Comparison of ENCODE assay signal across 15 mouse cellular contexts in genomic region chr8:88619513-88619912, GRCm38 (mm10). TPM values are rescaled to one million over a fixed set of nuclear protein-coding genes. Genes with fewer than 3 reads are reported as not detected.
DNase-seq lines count a peak whose midpoint lies in the region; ATAC-seq and TF ChIP-seq lines count a peak whose summit lies in the region.
"Had no signal": no experiment of that assay in that cellular context is flagged by ENCODE, and none has a peak within 500 bp of the region (broad histone marks: within the 10 kb centered on the region; RNA-seq: fewer than 3 reads in every experiment).

No protein-coding gene starts in this region.

- TF ChIP-seq POLR2A in small intestine, adult 2 months (IDR thresholded peaks at IDR 0.05; ENCODE audit: low read depth, low read length), result no peak

- no peak for ATAC-seq in forebrain, postnatal 0 days
- no peak for ATAC-seq in forebrain, embryonic 13.5 days
- no peak for ATAC-seq in liver, postnatal 0 days
- no peak for ATAC-seq in granulocyte monocyte progenitor cell, adult 5-6 weeks (replicated peaks; ENCODE audit: poor library complexity, severe bottlenecking)
- ATAC-seq: forebrain, embryonic 16.5 days; hindbrain, embryonic 16.5 days had no signal

- no peak for TF ChIP-seq EP300 in liver, postnatal 0 days (IDR thresholded peaks at IDR 0.05; ENCODE audit: low read depth)

- H3K4me1 ChIP-seq in forebrain, postnatal 0 days (ENCODE audit: insufficient read depth), result no peaks in the 10 kb centered on the region
- no peaks in the 10 kb centered on the region for H3K4me1 ChIP-seq in forebrain, embryonic 13.5 days
- H3K4me1 ChIP-seq in liver, postnatal 0 days (ENCODE audit: insufficient read depth), result no peaks in the 10 kb centered on the region
- no peaks in the 10 kb centered on the region for H3K4me1 ChIP-seq in small intestine, adult 2 months (ENCODE audit: control insufficient read depth, insufficient read depth, insufficient read length, low read length)
- H3K4me1 ChIP-seq: embryonic facial prominence, embryonic 12.5 days; heart, embryonic 10.5 days; midbrain, embryonic 12.5 days had no signal

- no peak overlapping the region for H3K9ac ChIP-seq in forebrain, postnatal 0 days
- no peak overlapping the region for H3K9ac ChIP-seq in forebrain, embryonic 13.5 days
- H3K9ac ChIP-seq in liver, postnatal 0 days (replicated peaks), result no peak overlapping the region
- H3K9ac ChIP-seq: embryonic facial prominence, embryonic 12.5 days; midbrain, embryonic 12.5 days had no signal

- H3K4me2 ChIP-seq in forebrain, postnatal 0 days (ENCODE audit: low read depth), result no peak overlapping the region
- H3K4me2 ChIP-seq in forebrain, embryonic 13.5 days, result no peak overlapping the region
- no peak overlapping the region for H3K4me2 ChIP-seq in liver, postnatal 0 days (ENCODE audit: low read depth, low read length)
- H3K4me2 ChIP-seq: embryonic facial prominence, embryonic 12.5 days; midbrain, embryonic 12.5 days had no signal

- H3K36me3 ChIP-seq in forebrain, postnatal 0 days (ENCODE audit: insufficient read depth), result no peaks in the 10 kb centered on the region
- H3K36me3 ChIP-seq in forebrain, embryonic 13.5 days (ENCODE audit: poor library complexity, severe bottlenecking), result no peaks in the 10 kb centered on the region
- H3K36me3 ChIP-seq in liver, postnatal 0 days (replicated peaks; ENCODE audit: insufficient read depth, low read length), result no peaks in the 10 kb centered on the region
- no peaks in the 10 kb centered on the region for H3K36me3 ChIP-seq in small intestine, adult 2 months (ENCODE audit: control insufficient read depth, insufficient read depth, low read length)
- H3K36me3 ChIP-seq: embryonic facial prominence, embryonic 12.5 days; heart, embryonic 10.5 days; midbrain, embryonic 12.5 days had no signal

- H3K27ac ChIP-seq in forebrain, postnatal 0 days (ENCODE audit: low read depth, low read length), result no peak overlapping the region
- H3K27ac ChIP-seq in forebrain, embryonic 13.5 days, result no peak overlapping the region
- no peak overlapping the region for H3K27ac ChIP-seq in liver, postnatal 0 days (ENCODE audit: low read depth)
- no peak overlapping the region for H3K27ac ChIP-seq in small intestine, adult 2 months (ENCODE audit: insufficient read depth, low read depth, low read length)
- H3K27ac ChIP-seq: embryonic facial prominence, embryonic 12.5 days; heart, embryonic 10.5 days; midbrain, embryonic 12.5 days had no signal

- WGBS in forebrain, postnatal 0 days, result 78% methylated on average over 3 of the region's 3 CpGs
- 74% methylated on average over 3 of the region's 3 CpGs for WGBS in forebrain, embryonic 13.5 days
- 61% methylated on average over 3 of the region's 3 CpGs for WGBS in liver, postnatal 0 days (ENCODE audit: insufficient replicate concordance)
- 61% methylated on average over 3 of the region's 3 CpGs for WGBS in small intestine, adult 2 months

- H3K9me3 ChIP-seq in forebrain, postnatal 0 days (ENCODE audit: low read length), result no peaks in the 10 kb centered on the region
- no peaks in the 10 kb centered on the region for H3K9me3 ChIP-seq in forebrain, embryonic 13.5 days (replicated peaks)
- H3K9me3 ChIP-seq in liver, postnatal 0 days (ENCODE audit: low read length), result no peaks in the 10 kb centered on the region
- H3K9me3 ChIP-seq: embryonic facial prominence, embryonic 12.5 days; heart, embryonic 10.5 days; midbrain, embryonic 12.5 days had no signal

- DNase-seq in forebrain, postnatal 0 days, result no peak
- no peak for DNase-seq in liver, postnatal 0 days
- no peak for DNase-seq in liver
- DNase-seq in NIH3T3 (ENCODE audit: low read depth), result peak; percentile 41
- DNase-seq in layer of hippocampus, adult 18-20 months (ENCODE audit: low spot score in 2 of 2), result no peak
- DNase-seq: adrenal gland, postnatal 10 days; cerebellum, adult 9-10 months had no signal

- peak; percentile 54 for TF ChIP-seq CTCF in forebrain, postnatal 0 days (IDR thresholded peaks at IDR 0.05; ENCODE audit: low read depth)
- peak; percentile 58 for TF ChIP-seq CTCF in liver, postnatal 0 days (IDR thresholded peaks at IDR 0.05; ENCODE audit: low read depth)
- peak; percentile 46; the same call in 1 of the 2 replicates for TF ChIP-seq CTCF in small intestine, adult 2 months (IDR thresholded peaks at IDR 0.05; ENCODE audit: extremely low read depth, insufficient read length, insufficient replicate concordance, low read depth, low read length)

- no peak overlapping the region for H3K4me3 ChIP-seq in forebrain, postnatal 0 days (ENCODE audit: low read depth, low read length)
- H3K4me3 ChIP-seq in forebrain, embryonic 13.5 days, result no peak overlapping the region
- no peak overlapping the region for H3K4me3 ChIP-seq in liver, postnatal 0 days (ENCODE audit: low read depth, low read length)
- no peak overlapping the region for H3K4me3 ChIP-seq in small intestine, adult 2 months (ENCODE audit: low read depth, low read length)
- H3K4me3 ChIP-seq: embryonic facial prominence, embryonic 12.5 days; heart, embryonic 10.5 days; midbrain, embryonic 12.5 days had no signal

- H3K27me3 ChIP-seq in forebrain, postnatal 0 days (ENCODE audit: insufficient read depth, low read length), result no peaks in the 10 kb centered on the region
- peaks cover 20% of the 10 kb centered on the region for H3K27me3 ChIP-seq in forebrain, embryonic 13.5 days
- H3K27me3 ChIP-seq in liver, postnatal 0 days (ENCODE audit: insufficient read depth, low read length), result no peaks in the 10 kb centered on the region
- H3K27me3 ChIP-seq in small intestine, adult 2 months (ENCODE audit: control insufficient read depth, insufficient read depth, low read length), result no peaks in the 10 kb centered on the region
- H3K27me3 ChIP-seq: embryonic facial prominence, embryonic 12.5 days had no signal

RNA-seq across cellular contexts. Expression of gene Snx20, which starts 16.4 kb away (rescaled TPM):
- total RNA-seq in forebrain, postnatal 0 days (2014; rRNA removed), result 1.5 and 1.6 TPM in 2 replicates
- polyA plus RNA-seq in forebrain, postnatal 0 days (2015; fragmentation: Nextera tagmentation; extraction: Ambion mirVana), result 1.9 and 2.0 TPM in 2 replicates
- 0.47 and 0.80 TPM in 2 replicates for polyA plus RNA-seq in forebrain, embryonic 13.5 days (2015; fragmentation: Nextera tagmentation; extraction: Ambion mirVana)
- polyA plus RNA-seq in liver, postnatal 0 days (2015; fragmentation: Nextera tagmentation; extraction: Ambion mirVana), result 6.0 TPM in 2 replicates
- 67.6 and 210 TPM in 2 replicates for polyA plus RNA-seq in small intestine, adult 2 months (2012; rRNA removed)
- 17.6 and 25.0 TPM in 2 replicates for total RNA-seq in granulocyte monocyte progenitor cell, adult 5-6 weeks (2014; fragmentation: Nextera tagmentation)
- 9.9 and 10.9 TPM in 2 replicates for total RNA-seq in granulocyte monocyte progenitor cell, adult 5-6 weeks (2017)
- total RNA-seq in layer of hippocampus, adult 18-20 months (2021), result 1 to 10 TPM; 1.8 to 2.0 TPM

RNA-seq across cellular contexts. Expression of gene Nod2, which starts 27.6 kb away (rescaled TPM):
- total RNA-seq in forebrain, postnatal 0 days (2014; rRNA removed), result 0.38 and 0.76 TPM in 2 replicates
- 0.05 and 0.06 TPM in 2 replicates for polyA plus RNA-seq in forebrain, postnatal 0 days (2015; fragmentation: Nextera tagmentation; extraction: Ambion mirVana)
- polyA plus RNA-seq in forebrain, embryonic 13.5 days (2015; fragmentation: Nextera tagmentation; extraction: Ambion mirVana), result 0.06 and 0.10 TPM in 2 replicates
- polyA plus RNA-seq in liver, postnatal 0 days (2015; fragmentation: Nextera tagmentation; extraction: Ambion mirVana), result 0.07 and 0.08 TPM in 2 replicates
- polyA plus RNA-seq in small intestine, adult 2 months (2012; rRNA removed), result 1.7 and 2.2 TPM in 2 replicates
- 0.26 TPM in 1 of 2 replicates, not detected in the other for total RNA-seq in granulocyte monocyte progenitor cell, adult 5-6 weeks (2014; fragmentation: Nextera tagmentation)
- 0.47 and 1.1 TPM in 2 replicates for total RNA-seq in granulocyte monocyte progenitor cell, adult 5-6 weeks (2017)
- under 1 TPM; 0.37 to 0.51 TPM for total RNA-seq in layer of hippocampus, adult 18-20 months (2021)
